20 mouse cellular contexts compared by ENCODE assay signal in the genomic region with DNA sequence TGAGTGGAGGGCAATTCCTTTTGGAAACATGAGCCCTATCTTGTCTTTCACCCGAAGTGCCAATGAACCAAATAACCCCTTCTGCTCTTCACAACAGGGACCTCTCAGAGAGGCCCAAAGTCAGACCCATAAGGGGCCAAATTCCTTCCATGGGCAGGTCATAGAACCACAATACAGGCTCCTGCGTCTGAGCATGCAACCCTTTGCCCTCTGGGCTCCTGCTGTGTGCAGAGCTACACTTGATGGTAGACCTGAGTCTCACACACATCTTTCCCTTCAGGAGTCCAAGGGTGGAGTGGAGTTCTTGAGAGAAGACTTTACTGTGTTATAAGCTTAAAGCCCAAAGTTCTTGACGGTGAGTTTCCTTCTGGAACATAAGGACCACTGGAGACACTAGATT.
"Had no signal": no experiment of that assay in that cellular context is flagged by ENCODE, and none has a peak within 500 bp of the region (broad histone marks: within the 10 kb centered on the region; RNA-seq: fewer than 3 reads in every experiment).

No protein-coding gene starts in this region.

- H3K4me2 ChIP-seq: lung, embryonic 14.5 days; midbrain, embryonic 11.5 days; neural tube, embryonic 12.5 days; neural tube, embryonic 15.5 days had no signal

- H3K27ac ChIP-seq: left cerebral cortex, adult 2 months; liver, embryonic 14.5 days; neural tube, embryonic 12.5 days; neural tube, embryonic 15.5 days; stomach, postnatal 0 days had no signal

- H3K4me3 ChIP-seq: left cerebral cortex, adult 2 months; neural tube, embryonic 12.5 days; neural tube, embryonic 15.5 days had no signal

- H3K9me3 ChIP-seq: neural tube, embryonic 12.5 days; neural tube, embryonic 15.5 days had no signal

- H3K36me3 ChIP-seq: neural tube, embryonic 12.5 days; neural tube, embryonic 15.5 days had no signal

- ATAC-seq: inflammation-experienced regulatory T-cells, adult 6 months; intestine, embryonic 16.5 days; liver, postnatal 0 days had no signal

- DNase-seq: kidney, adult 8-10 months; kidney, postnatal 36 days; layer of hippocampus, postnatal 36 days; liver, postnatal 0 days; lung, embryonic 14.5 days; lung, postnatal 14 days; lung, postnatal 4 days; midbrain, embryonic 14.5 days; right cerebral cortex, adult 18-20 months; right cerebral cortex, postnatal 14 days; right cerebral cortex, postnatal 4 days; thymus, adult 18-20 months had no signal

- H3K9ac ChIP-seq: liver, embryonic 14.5 days; liver, postnatal 0 days; lung, embryonic 14.5 days; neural tube, embryonic 12.5 days; neural tube, embryonic 15.5 days had no signal

- H3K27me3 ChIP-seq: neural tube, embryonic 12.5 days; neural tube, embryonic 15.5 days had no signal
